Mouse (Mus musculus) hindbrain, embryonic 15.5 days (tissue): Measurements from ENCODE around the gene Clip4. TPM values are rescaled to one million over a fixed set of nuclear protein-coding genes. Genes with fewer than 3 reads are reported as not detected.

Experiments
- ATAC-seq: fragments of 200-750 bp; cut with Nextera tagmentation; 2 replicates; pipeline ENCODE4 v1.8.0; 2017; ENCODE audit warnings: low read depth, moderate number of reproducible peaks, moderate TSS enrichment; ENCODE audit not compliant: low FRiP score
- H3K27ac ChIP-seq: fragments of 300-500 bp; sonication (generic); replicated peaks from 2 replicates; pipeline ENCODE4 v1.5.1; 2015; ENCODE audit warnings: mild to moderate bottlenecking, inconsistent platforms
- H3K27me3 ChIP-seq: fragments of 300-500 bp; sonication (generic); 2 replicates; pipeline ENCODE4 v1.6.1; 2015; ENCODE audit warnings: control low read depth, inconsistent platforms
- H3K36me3 ChIP-seq: fragments of 300-500 bp; sonication (generic); 2 replicates; pipeline ENCODE4 v1.6.1; 2015; ENCODE audit warnings: control low read depth, inconsistent platforms
- H3K4me1 ChIP-seq: fragments of 300-500 bp; sonication (generic); replicated peaks from 2 replicates; pipeline ENCODE4 v1.6.1; 2015; ENCODE audit warnings: control low read depth, inconsistent platforms
- H3K4me2 ChIP-seq: fragments of 300-500 bp; sonication (generic); 2 replicates; pipeline ENCODE4 v1.6.1; 2015; ENCODE audit warnings: moderate library complexity, mild to moderate bottlenecking, inconsistent platforms
- H3K4me3 ChIP-seq: fragments of 300-500 bp; sonication (generic); 2 replicates; pipeline ENCODE4 v1.5.1; 2015; ENCODE audit warnings: mild to moderate bottlenecking, inconsistent platforms
- H3K9ac ChIP-seq: fragments of 300-500 bp; sonication (generic); 2 replicates; pipeline ENCODE4 v1.6.1; 2015; ENCODE audit warnings: inconsistent platforms
- H3K9me3 ChIP-seq: fragments of 300-500 bp; sonication (generic); 2 replicates; pipeline ENCODE4 v1.6.1; 2016; ENCODE audit warnings: control low read depth, inconsistent platforms
- WGBS: fragments of 180-500 bp; shearing (Covaris S2); methylation state at CpG from one replicate; pipeline ENCODE4 v1.1.7; 2015; 5-methylcytosine and 5-hydroxymethylcytosine counted together
- polyA plus RNA-seq: library from polyadenylated mRNA; unstranded; fragments of >200 nt; fragmentation: Nextera tagmentation; extraction: Ambion mirVana; gene quantifications from 2 replicates; pipeline ENCODE4 v1.2.1, GENCODE M21; 2015

The Clip4 gene
- polyA plus RNA-seq, 1 experiment from 2014 or later, result 14.4 TPM

GRCm38 (mm10) chr17:71862895-71863294, 94.6 kb downstream of the Clip4 start:
- no peak overlapping the region for H3K9ac ChIP-seq
- 91% methylated on average over 4 of the region's 4 CpGs for WGBS
- H3K27me3 ChIP-seq, result no peaks in the 10 kb centered on the region
- H3K27ac ChIP-seq, result no peak overlapping the region
- H3K4me1 ChIP-seq, result no peaks in the 10 kb centered on the region
- H3K4me3 ChIP-seq, result no peak overlapping the region
- H3K9me3 ChIP-seq, result no peaks in the 10 kb centered on the region
- no peak for ATAC-seq
- H3K4me2 ChIP-seq, result no peak overlapping the region
- peaks cover 11% of the 10 kb centered on the region for H3K36me3 ChIP-seq

DNA sequence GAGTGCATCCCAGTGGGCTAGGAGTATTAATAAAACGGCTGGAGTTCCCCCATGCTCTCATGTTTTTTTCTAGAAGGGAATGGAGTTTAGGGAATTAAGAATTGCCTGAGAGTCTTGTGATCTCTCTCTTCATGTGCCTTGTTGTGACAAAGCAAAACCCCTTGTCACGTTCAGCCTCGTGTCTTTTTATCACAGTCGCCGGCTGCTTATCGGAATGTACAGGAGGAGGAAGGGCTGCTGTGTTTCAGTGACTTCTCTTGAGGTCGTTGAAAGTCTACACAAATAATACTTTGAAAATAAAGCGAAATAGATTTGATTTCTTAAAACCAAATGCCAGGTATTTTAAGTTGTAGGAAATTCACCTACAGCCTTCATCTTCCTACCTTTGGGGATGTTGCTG, 95.8 kb downstream of the Clip4 start:
- Histone ChIP-seq H3K4me2 (no peak overlapping the region), H3K27me3 (no peaks in the 10 kb centered on the region), H3K9ac (no peak overlapping the region), H3K27ac (no peak overlapping the region), H3K9me3 (no peaks in the 10 kb centered on the region), H3K4me3 (no peak overlapping the region), H3K36me3 (peaks cover 7% of the 10 kb centered on the region), H3K4me1 (peaks cover 3% of the 10 kb centered on the region; the same call in 1 of the 2 replicates)
- ATAC-seq, result no peak
- WGBS, result 84% methylated on average over 8 of the region's 8 CpGs

- Histone ChIP-seq H3K36me3 (no peaks in the 10 kb centered on the region), H3K4me1 (peaks cover 11% of the 10 kb centered on the region), H3K9ac (no peak overlapping the region), H3K27me3 (no peaks in the 10 kb centered on the region), H3K9me3 (no peaks in the 10 kb centered on the region), H3K27ac (no peak overlapping the region), H3K4me3 (no peak overlapping the region), H3K4me2 (no peak overlapping the region)
- 79% methylated on average over 5 of the region's 5 CpGs for WGBS
- ATAC-seq, result no peak
These were observed 97.2 kb downstream of the Clip4 start for GRCm38 (mm10) chr17:71865437-71865836.

DNA sequence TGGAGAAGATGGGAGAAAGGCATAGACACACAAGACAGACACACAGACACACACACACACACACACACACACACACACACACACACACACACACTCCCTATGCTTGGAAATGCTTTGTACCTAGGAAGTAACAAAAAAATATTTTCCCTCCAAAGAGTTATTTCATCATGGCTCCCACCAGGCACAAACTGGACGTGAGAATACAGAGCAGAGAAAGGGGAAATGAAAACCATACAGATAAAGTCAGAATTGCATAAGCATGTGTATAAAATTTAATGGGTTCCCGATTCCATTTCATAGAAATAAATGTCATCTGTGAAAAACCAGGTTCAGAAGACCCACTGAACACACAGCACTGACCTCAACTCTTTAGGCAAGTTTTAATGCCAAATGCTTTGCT, 99.6 kb downstream of the Clip4 start:
- Histone ChIP-seq H3K9me3 (no peaks in the 10 kb centered on the region), H3K36me3 (no peaks in the 10 kb centered on the region), H3K27me3 (no peaks in the 10 kb centered on the region), H3K4me3 (no peak overlapping the region), H3K4me2 (no peak overlapping the region), H3K4me1 (peaks cover 11% of the 10 kb centered on the region), H3K27ac (no peak overlapping the region), H3K9ac (no peak overlapping the region)
- 91% methylated on average over 2 of the region's 2 CpGs for WGBS
- ATAC-seq, result no peak

DNA sequence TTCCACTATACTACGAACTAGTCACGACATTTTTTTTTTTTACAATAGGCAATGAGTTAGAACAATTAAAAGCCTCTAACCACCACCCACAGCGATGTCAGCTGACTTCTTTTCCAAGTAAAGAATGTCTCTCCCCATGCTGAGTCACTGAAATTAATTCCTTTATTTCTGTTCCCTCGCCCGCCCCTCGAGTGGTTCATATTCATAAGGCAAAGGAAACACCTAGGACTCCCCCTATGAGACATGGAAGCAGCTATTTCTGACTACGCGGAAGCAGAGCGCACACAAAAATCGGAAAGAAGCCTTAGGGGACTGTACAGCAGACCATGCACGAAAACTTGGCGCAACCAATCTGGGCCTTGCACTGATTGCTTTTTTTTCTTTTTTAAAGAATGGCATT, 100.6 kb downstream of the Clip4 start:
- H3K4me3 ChIP-seq, result no peak overlapping the region
- no peak for ATAC-seq
- WGBS, result 47% methylated on average over 12 of the region's 12 CpGs

GRCm38 (mm10) chr17:71869372-71870231, 101.3 kb downstream of the Clip4 start:
- no peaks in the 10 kb centered on the region for H3K9me3 ChIP-seq
- H3K4me3 ChIP-seq, result peak overlapping the region; percentile 42
- H3K9ac ChIP-seq, result peak overlapping the region; percentile 48
- H3K4me2 ChIP-seq, result peak overlapping the region; percentile 71
- peaks cover 11% of the 10 kb centered on the region for H3K4me1 ChIP-seq
- H3K27ac ChIP-seq, result no peak overlapping the region
- 5% methylated on average over 60 of the region's 60 CpGs for WGBS
- H3K27me3 ChIP-seq, result no peaks in the 10 kb centered on the region
- H3K36me3 ChIP-seq, result no peaks in the 10 kb centered on the region
- ATAC-seq, result peak; percentile 77

More for the DNA sequence above, 100.6 kb downstream of the Clip4 start:
- Histone ChIP-seq H3K9ac (no peak overlapping the region), H3K9me3 (no peaks in the 10 kb centered on the region), H3K36me3 (no peaks in the 10 kb centered on the region), H3K27ac (no peak overlapping the region), H3K4me1 (peaks cover 11% of the 10 kb centered on the region), H3K4me2 (peak overlapping the region; percentile 71), H3K27me3 (no peaks in the 10 kb centered on the region)

- 91% methylated on average over 8 of the region's 8 CpGs for WGBS
- no peak for ATAC-seq
These were observed 102.0 kb downstream of the Clip4 start for GRCm38 (mm10) chr17:71870232-71870621.

GRCm38 (mm10) chr17:71870641-71871040, 102.4 kb downstream of the Clip4 start:
- H3K9me3 ChIP-seq, result no peaks in the 10 kb centered on the region
- peaks cover 11% of the 10 kb centered on the region for H3K4me1 ChIP-seq
- H3K27me3 ChIP-seq, result no peaks in the 10 kb centered on the region
- no peak overlapping the region for H3K27ac ChIP-seq
- no peak for ATAC-seq
- no peak overlapping the region for H3K4me3 ChIP-seq
- no peaks in the 10 kb centered on the region for H3K36me3 ChIP-seq
- 73% methylated on average over 1 of the region's 1 CpGs for WGBS
- no peak overlapping the region for H3K4me2 ChIP-seq
- no peak overlapping the region for H3K9ac ChIP-seq

More at GRCm38 (mm10) chr17:71870232-71870621, 102.0 kb downstream of the Clip4 start:
- Histone ChIP-seq H3K4me3 (no peak overlapping the region), H3K27ac (no peak overlapping the region), H3K4me2 (no peak overlapping the region), H3K36me3 (no peaks in the 10 kb centered on the region), H3K9me3 (no peaks in the 10 kb centered on the region), H3K27me3 (no peaks in the 10 kb centered on the region), H3K4me1 (peaks cover 11% of the 10 kb centered on the region), H3K9ac (no peak overlapping the region)

DNA sequence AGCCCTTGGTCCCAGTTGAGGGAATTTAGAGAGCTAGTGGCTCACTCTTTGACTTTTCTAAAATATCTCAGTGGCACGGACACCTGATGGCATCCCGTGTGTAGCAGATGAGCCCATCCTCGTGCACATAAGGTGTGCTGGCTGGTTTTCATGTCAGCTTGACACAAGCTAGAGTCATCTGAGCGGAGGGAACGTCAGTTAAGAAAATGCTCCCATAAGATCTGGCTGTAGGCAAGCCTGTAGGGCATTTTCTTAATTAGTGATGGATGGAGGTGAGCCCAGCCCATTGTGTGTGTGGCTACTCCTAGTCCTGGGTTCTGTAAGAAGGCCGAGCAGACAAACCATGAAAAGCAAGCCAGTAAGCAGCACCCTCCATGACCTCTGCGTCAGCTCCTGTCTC, 103.7 kb downstream of the Clip4 start:
- ATAC-seq, result no peak
- no peak overlapping the region for H3K4me3 ChIP-seq
- H3K9me3 ChIP-seq, result no peaks in the 10 kb centered on the region
- H3K4me1 ChIP-seq, result peaks cover 11% of the 10 kb centered on the region
- H3K27ac ChIP-seq, result no peak overlapping the region
- H3K27me3 ChIP-seq, result no peaks in the 10 kb centered on the region
- no peaks in the 10 kb centered on the region for H3K36me3 ChIP-seq
- no peak overlapping the region for H3K9ac ChIP-seq
- no peak overlapping the region for H3K4me2 ChIP-seq
- WGBS, result 81% methylated on average over 7 of the region's 7 CpGs

GRCm38 (mm10) chr17:71872976-71873375, 104.7 kb downstream of the Clip4 start:
- Histone ChIP-seq H3K9ac (no peak overlapping the region), H3K4me1 (peaks cover 11% of the 10 kb centered on the region), H3K27me3 (no peaks in the 10 kb centered on the region), H3K9me3 (no peaks in the 10 kb centered on the region), H3K4me2 (no peak overlapping the region), H3K27ac (no peak overlapping the region), H3K4me3 (no peak overlapping the region), H3K36me3 (no peaks in the 10 kb centered on the region)
- 68% methylated on average over 5 of the region's 5 CpGs for WGBS
- no peak for ATAC-seq

- WGBS, result 40% methylated on average over 6 of the region's 6 CpGs
- no peak overlapping the region for H3K4me2 ChIP-seq
- no peaks in the 10 kb centered on the region for H3K9me3 ChIP-seq
- ATAC-seq, result no peak
- H3K27me3 ChIP-seq, result no peaks in the 10 kb centered on the region
- no peak overlapping the region for H3K4me3 ChIP-seq
- no peak overlapping the region for H3K27ac ChIP-seq
- peaks cover 8% of the 10 kb centered on the region for H3K4me1 ChIP-seq
- H3K36me3 ChIP-seq, result no peaks in the 10 kb centered on the region
- no peak overlapping the region for H3K9ac ChIP-seq
These were observed 105.8 kb downstream of the Clip4 start for GRCm38 (mm10) chr17:71874077-71874476.

- H3K9me3 ChIP-seq, result no peaks in the 10 kb centered on the region
- WGBS, result 93% methylated on average over 9 of the region's 9 CpGs
- H3K27me3 ChIP-seq, result no peaks in the 10 kb centered on the region
- no peak overlapping the region for H3K9ac ChIP-seq
- H3K4me3 ChIP-seq, result no peak overlapping the region
- H3K4me1 ChIP-seq, result peaks cover under 1% of the 10 kb centered on the region
- H3K4me2 ChIP-seq, result no peak overlapping the region
- no peak overlapping the region for H3K27ac ChIP-seq
- no peak for ATAC-seq
- H3K36me3 ChIP-seq, result no peaks in the 10 kb centered on the region
These were observed 106.5 kb downstream of the Clip4 start for GRCm38 (mm10) chr17:71874795-71875194.
